ENCODE assay signal across 12 mouse cellular contexts in the genomic region with DNA sequence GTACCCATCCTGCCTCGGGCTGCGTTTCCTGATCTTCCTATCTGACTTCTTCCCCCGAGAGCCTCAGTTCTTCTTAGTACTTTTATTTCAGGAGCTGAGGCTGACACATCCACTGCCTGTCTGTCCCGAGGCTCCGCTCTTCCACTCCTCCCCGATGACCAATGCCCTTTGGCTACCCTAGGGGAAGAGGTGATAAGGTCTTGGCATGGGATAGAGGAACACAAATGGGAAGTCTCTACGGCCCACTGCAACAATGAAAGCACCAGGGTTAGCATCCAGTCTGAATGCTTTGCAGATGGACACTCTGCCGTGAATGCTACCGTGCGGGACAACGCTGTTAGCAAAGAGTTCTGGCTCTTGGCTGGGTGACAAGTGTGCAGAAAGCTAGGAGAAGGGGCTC.
DNase-seq lines count a peak whose midpoint lies in the region; ATAC-seq and TF ChIP-seq lines count a peak whose summit lies in the region.
"Had no signal": no experiment of that assay in that cellular context is flagged by ENCODE, and none has a peak within 500 bp of the region (broad histone marks: within the 10 kb centered on the region; RNA-seq: fewer than 3 reads in every experiment).

No protein-coding gene starts in this region.

- ATAC-seq in lung, embryonic 15.5 days (ENCODE audit: borderline replicate concordance, extremely low read depth, low FRiP score, low TSS enrichment), result no peak
- ATAC-seq in heart, embryonic 15.5 days (replicated peaks; ENCODE audit: insufficient number of reproducible peaks, insufficient read depth, low FRiP score, low read depth), result no peak
- ATAC-seq: forebrain, embryonic 13.5 days had no signal

- no peaks in the 10 kb centered on the region for H3K79me2 ChIP-seq in heart, adult 2 months (replicated peaks; ENCODE audit: control insufficient read depth, insufficient read depth, low read length)

- peak overlapping the region; percentile 18; the same call in 1 of the 2 replicates for H3K4me2 ChIP-seq in lung, embryonic 15.5 days
- H3K4me2 ChIP-seq in heart, embryonic 15.5 days, result peak overlapping the region; percentile 32; the same call in 1 of the 2 replicates
- H3K4me2 ChIP-seq: embryonic facial prominence, embryonic 15.5 days; forebrain, embryonic 13.5 days; limb, embryonic 12.5 days; neural tube, embryonic 15.5 days had no signal

- H3K4me1 ChIP-seq in heart, adult 2 months (ENCODE audit: control insufficient read depth, insufficient read depth, low read length), result peaks cover 8% of the 10 kb centered on the region
- peaks cover 14% of the 10 kb centered on the region for H3K4me1 ChIP-seq in heart, embryonic 10.5 days
- H3K4me1 ChIP-seq in lung, embryonic 15.5 days, result peaks cover 49% of the 10 kb centered on the region
- H3K4me1 ChIP-seq in heart, embryonic 15.5 days (replicated peaks), result peaks cover 20% of the 10 kb centered on the region
- H3K4me1 ChIP-seq: embryonic facial prominence, embryonic 15.5 days; forebrain, embryonic 13.5 days had no signal

- H3K4me3 ChIP-seq in heart, adult 2 months, result peak overlapping the region; percentile 26; the same call in 1 of the 2 replicates
- no peak overlapping the region for H3K4me3 ChIP-seq in heart, embryonic 10.5 days
- no peak overlapping the region for H3K4me3 ChIP-seq in lung, embryonic 15.5 days
- H3K4me3 ChIP-seq in heart, embryonic 15.5 days, result no peak overlapping the region
- H3K4me3 ChIP-seq: embryonic facial prominence, embryonic 15.5 days; forebrain, embryonic 13.5 days; limb, embryonic 12.5 days; neural tube, embryonic 15.5 days had no signal

- peak overlapping the region; percentile 44 for H3K27ac ChIP-seq in heart, adult 2 months
- no peak overlapping the region for H3K27ac ChIP-seq in heart, embryonic 10.5 days
- no peak overlapping the region for H3K27ac ChIP-seq in lung, embryonic 15.5 days
- H3K27ac ChIP-seq in heart, embryonic 15.5 days, result no peak overlapping the region
- H3K27ac ChIP-seq: embryonic facial prominence, embryonic 15.5 days; forebrain, embryonic 13.5 days; limb, embryonic 12.5 days; neural tube, embryonic 15.5 days had no signal

- intact Hi-C loops in heart, adult 2 months (cut with DNase I), result loop anchor here (2.0 to 5.0 kb wide), 2 partner anchors 42 to 94 kb away; no protein-coding TSS in a partner anchor

- no peak for TF ChIP-seq EP300 in heart, adult 2 months (IDR thresholded peaks at IDR 0.05; ENCODE audit: insufficient read depth, low read depth, low read length)

- DNase-seq in heart, adult 2 months, result peak; percentile 33 to 46
- DNase-seq in heart, embryonic 10.5 days (ENCODE audit: low spot score), result no peak
- no peak for DNase-seq in lung, postnatal 4 days
- peak; percentile 30 to 41 for DNase-seq in heart, adult 9 months (ENCODE audit: low spot score in 2 of 2)
- no peak for DNase-seq in layer of hippocampus, postnatal 25 days (ENCODE audit: extremely low spot score in 1 of 2, low spot score in 1 of 2)
- DNase-seq: cerebellum, adult 11 months had no signal

- no peak for TF ChIP-seq POLR2A in heart, adult 2 months (IDR thresholded peaks at IDR 0.05; ENCODE audit: insufficient read depth, low read depth, low read length)

- TF ChIP-seq CTCF in heart, adult 2 months (IDR thresholded peaks at IDR 0.05), result no peak

- H3K27me3 ChIP-seq in heart, adult 2 months (ENCODE audit: control insufficient read depth, insufficient read depth, low read length), result no peaks in the 10 kb centered on the region
- no peaks in the 10 kb centered on the region for H3K27me3 ChIP-seq in heart, embryonic 10.5 days (ENCODE audit: insufficient read depth, poor library complexity, severe bottlenecking)
- H3K27me3 ChIP-seq in lung, embryonic 15.5 days, result no peaks in the 10 kb centered on the region
- H3K27me3 ChIP-seq in heart, embryonic 15.5 days, result no peaks in the 10 kb centered on the region
- H3K27me3 ChIP-seq: embryonic facial prominence, embryonic 15.5 days; forebrain, embryonic 13.5 days; limb, embryonic 12.5 days; neural tube, embryonic 15.5 days had no signal

- WGBS in heart, adult 2 months, result 11% methylated on average over 11 of the region's 11 CpGs
- 75% methylated on average over 11 of the region's 11 CpGs for WGBS in heart, embryonic 10.5 days
- WGBS in lung, embryonic 15.5 days, result 55% methylated on average over 11 of the region's 11 CpGs
- 49% methylated on average over 11 of the region's 11 CpGs for WGBS in heart, embryonic 15.5 days

- no peak overlapping the region for H3K9ac ChIP-seq in heart, adult 2 months (ENCODE audit: low read depth, low read length)
- no peak overlapping the region for H3K9ac ChIP-seq in lung, embryonic 15.5 days
- no peak overlapping the region for H3K9ac ChIP-seq in heart, embryonic 15.5 days
- H3K9ac ChIP-seq: embryonic facial prominence, embryonic 15.5 days; forebrain, embryonic 13.5 days; limb, embryonic 12.5 days; neural tube, embryonic 15.5 days had no signal

- no peaks in the 10 kb centered on the region for H3K36me3 ChIP-seq in heart, adult 2 months (ENCODE audit: control insufficient read depth, insufficient read depth, low read length)
- H3K36me3 ChIP-seq in heart, embryonic 10.5 days, result peaks cover 85% of the 10 kb centered on the region
- H3K36me3 ChIP-seq in lung, embryonic 15.5 days, result peaks cover 5% of the 10 kb centered on the region
- H3K36me3 ChIP-seq in heart, embryonic 15.5 days, result peaks cover 38% of the 10 kb centered on the region

- no peaks in the 10 kb centered on the region for H3K9me3 ChIP-seq in heart, embryonic 10.5 days
- no peaks in the 10 kb centered on the region for H3K9me3 ChIP-seq in lung, embryonic 15.5 days
- H3K9me3 ChIP-seq in heart, embryonic 15.5 days (replicated peaks), result no peaks in the 10 kb centered on the region
- H3K9me3 ChIP-seq: embryonic facial prominence, embryonic 15.5 days; forebrain, embryonic 13.5 days; limb, embryonic 12.5 days; neural tube, embryonic 15.5 days had no signal

Comparison
In these comparisons a context has a peak if more than half of its experiments do, and no peak if none do; other contexts are left out.
1. DNase-seq: peak in heart, adult 2 months (2 of 2) and heart, adult 9 months (2 of 2); none in heart, embryonic 10.5 days (single experiment), lung, postnatal 4 days (0 of 2) and layer of hippocampus, postnatal 25 days (0 of 2).